Mouse (Mus musculus): ENCODE measurements around the gene Kdm6b. TPM values are rescaled to one million over a fixed set of nuclear protein-coding genes. Genes with fewer than 3 reads are reported as not detected.
A peak's percentile ranks its signal among the peaks of the same experiment; 100 is the strongest.

The Kdm6b gene
- polyA plus RNA-seq, 1 experiment from 2014 or later, result 40.9 TPM

DNA sequence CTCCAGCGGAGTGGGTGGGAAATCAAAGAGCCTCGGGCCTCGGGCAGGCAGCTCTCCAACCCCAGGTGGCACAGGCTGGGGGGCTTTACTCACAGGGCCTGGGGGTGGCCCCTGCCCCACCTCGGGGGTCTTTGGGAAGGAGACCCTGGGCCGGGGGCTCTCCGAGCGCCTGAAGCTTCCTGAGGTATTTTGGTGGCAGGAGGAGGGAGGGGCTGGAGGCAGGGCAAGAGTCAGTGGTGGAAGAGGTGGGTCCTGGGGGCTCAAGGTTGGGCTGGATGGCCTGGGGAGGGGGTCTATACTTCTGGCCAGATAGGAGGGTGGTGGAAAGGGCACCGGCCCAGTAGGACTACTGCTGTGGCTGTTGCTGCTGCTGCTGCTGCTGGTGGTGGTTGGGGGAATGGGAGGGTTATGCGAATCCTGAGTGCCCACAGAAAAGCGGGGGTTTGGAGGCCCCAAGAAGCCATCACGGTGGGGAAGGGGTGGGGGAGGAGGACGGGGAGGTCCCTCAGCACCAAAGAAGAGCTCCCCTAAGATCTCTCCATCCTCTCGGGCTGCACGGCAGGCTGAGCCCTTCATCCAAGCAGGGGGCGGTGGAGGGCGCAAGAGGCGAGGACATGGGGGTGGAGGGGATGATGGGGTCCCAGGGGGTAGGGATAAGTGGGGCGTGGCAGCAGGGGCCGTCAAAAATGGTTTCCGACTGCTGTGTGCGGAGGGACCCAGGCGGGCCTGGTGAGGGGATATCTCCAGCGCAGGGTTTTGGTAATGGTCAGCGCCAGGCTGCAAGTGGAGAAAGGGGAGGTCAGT lies 7.9 kb downstream of the Kdm6b start:
- Histone ChIP-seq H3K9me3 (ENCODE audit: control insufficient read depth, low read length) (no peaks in the 10 kb centered on the region), H3K4me1 (replicated peaks; ENCODE audit: control insufficient read depth, insufficient read depth, low read length) (peaks cover 6% of the 10 kb centered on the region; the same call in 1 of the 2 replicates), H3K27ac (ENCODE audit: low read depth, low read length) (no peak overlapping the region), H3K4me3 (ENCODE audit: low read depth, low read length) (no peak overlapping the region), H3K36me3 (ENCODE audit: control insufficient read depth, insufficient read depth, low read length) (peaks cover 31% of the 10 kb centered on the region), H3K9ac (ENCODE audit: low read depth, low read length) (no peak overlapping the region), H3K4me2 (replicated peaks; ENCODE audit: low read depth, low read length) (no peak overlapping the region), H3K27me3 (ENCODE audit: control insufficient read depth, insufficient read depth, low read length) (no peaks in the 10 kb centered on the region; the same call in 1 of the 2 replicates)
- 90% methylated on average over 24 of the region's 24 CpGs for WGBS
- DNase-seq (ENCODE audit: low spot score), result no peak
- no peak for ATAC-seq (ENCODE audit: low FRiP score)

DNA sequence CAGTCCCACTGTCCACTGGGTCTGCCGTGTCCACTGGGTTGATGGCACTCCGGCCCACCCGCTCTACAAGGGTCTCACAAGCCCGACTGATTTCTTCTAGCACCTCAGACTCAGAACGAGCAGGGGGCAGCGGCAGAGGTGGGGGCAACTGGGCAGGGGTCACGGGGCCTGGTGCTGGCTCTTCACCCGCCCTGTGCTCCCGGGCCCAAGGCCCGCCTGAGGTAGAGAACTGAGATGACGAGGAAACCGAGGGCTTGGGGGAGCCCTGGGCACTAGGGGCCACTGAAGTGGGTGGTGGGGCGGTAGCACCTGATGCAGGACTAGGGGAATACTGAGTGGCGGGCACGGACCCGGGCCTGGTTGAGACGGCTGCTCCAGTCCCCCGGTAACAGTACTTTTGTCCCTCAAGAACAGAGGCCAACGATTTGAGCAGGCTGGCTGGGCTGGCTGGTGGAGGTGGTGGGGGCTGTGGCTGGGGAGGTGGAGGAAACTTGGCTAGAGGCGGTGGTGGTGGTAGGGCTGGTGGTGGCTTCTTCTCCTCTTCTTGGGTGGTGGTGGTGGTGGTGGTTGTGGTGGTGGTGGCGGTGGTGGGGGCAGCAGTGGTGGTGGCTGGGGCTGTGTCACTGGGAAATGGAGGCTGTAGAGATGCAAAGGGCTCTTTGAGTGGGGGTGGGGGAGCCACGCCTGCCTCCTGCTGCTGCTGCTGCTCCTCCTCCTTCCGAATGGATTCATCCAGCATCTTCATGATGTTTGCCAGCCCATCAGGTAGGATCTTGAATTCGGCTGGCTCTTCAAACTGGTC lies 8.7 kb downstream of the Kdm6b start:
- no peak overlapping the region for H3K4me3 ChIP-seq (ENCODE audit: low read depth, low read length)
- H3K27ac ChIP-seq (ENCODE audit: low read depth, low read length), result no peak overlapping the region
- H3K4me2 ChIP-seq (replicated peaks; ENCODE audit: low read depth, low read length), result no peak overlapping the region
- no peak overlapping the region for H3K9ac ChIP-seq (ENCODE audit: low read depth, low read length)
- H3K4me1 ChIP-seq (replicated peaks; ENCODE audit: control insufficient read depth, insufficient read depth, low read length), result peaks cover 6% of the 10 kb centered on the region; the same call in 1 of the 2 replicates
- H3K9me3 ChIP-seq (ENCODE audit: control insufficient read depth, low read length), result no peaks in the 10 kb centered on the region
- ATAC-seq (ENCODE audit: low FRiP score) (no peak), DNase-seq (ENCODE audit: low spot score) (no peak)
- H3K27me3 ChIP-seq (ENCODE audit: control insufficient read depth, insufficient read depth, low read length), result peaks cover 4% of the 10 kb centered on the region
- WGBS, result 90% methylated on average over 23 of the region's 24 CpGs
- H3K36me3 ChIP-seq (ENCODE audit: control insufficient read depth, insufficient read depth, low read length), result peaks cover 34% of the 10 kb centered on the region

DNA sequence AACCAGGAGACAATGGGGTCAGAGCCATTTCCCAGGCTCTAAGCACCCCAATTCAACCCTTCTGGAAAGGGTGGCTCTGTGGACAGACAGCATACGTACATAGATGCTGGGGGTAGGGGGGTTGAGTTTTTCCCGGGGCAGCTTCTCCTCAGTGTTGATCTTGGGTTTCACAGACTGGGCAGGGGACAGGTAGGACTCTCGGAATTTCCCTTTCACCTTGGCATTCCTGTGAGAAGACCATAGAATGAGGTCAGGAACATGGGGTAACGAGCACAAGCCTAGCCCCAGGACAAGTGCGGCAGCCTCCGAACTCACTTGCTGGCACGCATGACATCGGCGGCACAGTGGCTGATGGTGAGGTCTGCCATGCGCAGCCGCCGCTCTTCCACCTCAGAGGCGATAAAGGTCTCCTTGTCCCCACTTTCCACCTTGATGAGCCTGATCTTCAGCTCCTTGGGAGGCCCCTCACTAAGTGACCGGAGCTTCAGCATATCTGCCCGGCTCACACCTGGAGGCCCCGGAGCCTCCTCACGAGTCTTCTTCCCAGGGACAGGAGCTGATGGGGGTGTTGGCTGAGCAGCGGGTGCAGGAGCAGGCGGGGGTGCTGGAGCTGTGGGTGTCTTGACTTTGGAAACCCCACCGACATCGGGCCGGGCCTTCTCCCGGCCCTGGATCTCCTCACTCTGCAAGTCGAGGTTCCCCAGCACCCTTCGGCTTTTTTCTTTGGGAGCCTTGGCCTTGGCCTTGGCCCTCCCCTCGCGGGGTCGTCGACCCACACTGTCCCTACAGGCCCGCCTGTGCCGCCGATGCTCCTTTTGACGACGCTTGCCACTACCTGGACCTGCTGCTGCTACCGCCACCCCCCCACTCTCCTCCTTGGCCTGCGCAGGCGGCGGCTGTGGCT lies 9.5 kb downstream of the Kdm6b start:
- ATAC-seq (ENCODE audit: low FRiP score) (no peak), DNase-seq (ENCODE audit: low spot score) (no peak)
- Histone ChIP-seq H3K36me3 (ENCODE audit: control insufficient read depth, insufficient read depth, low read length) (peaks cover 34% of the 10 kb centered on the region), H3K4me1 (replicated peaks; ENCODE audit: control insufficient read depth, insufficient read depth, low read length) (peaks cover 6% of the 10 kb centered on the region; the same call in 1 of the 2 replicates), H3K27me3 (ENCODE audit: control insufficient read depth, insufficient read depth, low read length) (peaks cover 4% of the 10 kb centered on the region), H3K9me3 (ENCODE audit: control insufficient read depth, low read length) (no peaks in the 10 kb centered on the region), H3K9ac (ENCODE audit: low read depth, low read length) (no peak overlapping the region), H3K4me3 (ENCODE audit: low read depth, low read length) (no peak overlapping the region), H3K4me2 (replicated peaks; ENCODE audit: low read depth, low read length) (no peak overlapping the region), H3K27ac (ENCODE audit: low read depth, low read length) (no peak overlapping the region)
- 95% methylated on average over 36 of the region's 38 CpGs for WGBS

DNA sequence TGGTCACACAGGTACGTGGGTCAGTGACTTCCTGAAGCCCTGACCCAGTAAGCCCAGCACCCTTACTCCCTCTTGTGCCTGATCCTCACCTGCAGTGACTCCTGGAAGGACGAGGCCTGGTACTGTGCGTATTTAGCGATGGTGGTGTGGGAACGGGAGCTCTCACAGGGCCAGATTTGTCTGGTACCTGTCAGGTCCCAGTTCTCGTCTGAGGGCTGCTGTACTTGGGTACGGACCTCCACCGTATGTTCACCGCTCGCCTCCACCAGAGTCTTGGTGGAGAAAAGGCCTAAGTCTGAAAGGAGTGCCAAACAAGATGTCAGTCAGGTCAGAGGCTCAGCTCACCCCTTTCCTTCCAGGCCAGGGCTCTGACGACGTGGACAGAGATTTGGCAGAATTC lies 11.5 kb downstream of the Kdm6b start:
- 83% methylated on average over 12 of the region's 12 CpGs for WGBS
- ATAC-seq (ENCODE audit: low FRiP score) (no peak), DNase-seq (ENCODE audit: low spot score) (no peak)
- Histone ChIP-seq H3K9me3 (ENCODE audit: control insufficient read depth, low read length) (no peaks in the 10 kb centered on the region), H3K4me3 (ENCODE audit: low read depth, low read length) (no peak overlapping the region), H3K9ac (ENCODE audit: low read depth, low read length) (no peak overlapping the region), H3K4me2 (replicated peaks; ENCODE audit: low read depth, low read length) (no peak overlapping the region), H3K36me3 (ENCODE audit: control insufficient read depth, insufficient read depth, low read length) (peaks cover 31% of the 10 kb centered on the region), H3K27ac (ENCODE audit: low read depth, low read length) (no peak overlapping the region), H3K4me1 (replicated peaks; ENCODE audit: control insufficient read depth, insufficient read depth, low read length) (peaks cover 5% of the 10 kb centered on the region), H3K27me3 (ENCODE audit: control insufficient read depth, insufficient read depth, low read length) (peaks cover 7% of the 10 kb centered on the region)

DNA sequence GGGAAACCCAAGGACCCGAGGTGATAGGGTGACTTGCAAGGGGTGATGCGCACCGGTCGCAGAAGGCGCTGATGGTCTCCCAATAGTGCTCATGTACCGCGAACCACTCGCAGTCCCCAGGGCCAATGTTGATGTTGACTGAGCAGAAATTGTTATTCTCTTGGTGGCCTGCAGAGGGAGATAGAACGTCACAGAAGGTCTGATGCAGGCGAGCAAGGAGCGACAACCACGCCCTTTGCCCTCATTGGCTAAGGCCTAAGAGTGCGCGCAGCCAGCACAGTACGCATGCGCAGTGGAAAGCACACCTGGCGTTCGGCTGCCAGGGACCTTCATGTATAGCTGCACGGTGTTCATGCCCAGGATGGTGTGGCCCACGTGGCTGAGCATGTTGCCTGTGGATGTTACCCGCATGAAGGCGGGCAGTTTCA lies 12.3 kb downstream of the Kdm6b start:
- 17% methylated on average over 22 of the region's 22 CpGs for WGBS
- DNase-seq (ENCODE audit: low spot score), result peak; percentile 89
- peaks cover 7% of the 10 kb centered on the region for H3K27me3 ChIP-seq (ENCODE audit: control insufficient read depth, insufficient read depth, low read length)
- H3K4me3 ChIP-seq (ENCODE audit: low read depth, low read length), result no peak overlapping the region
- ATAC-seq (ENCODE audit: low FRiP score), result peak; percentile 69
- peaks cover 12% of the 10 kb centered on the region for H3K4me1 ChIP-seq (replicated peaks; ENCODE audit: control insufficient read depth, insufficient read depth, low read length)
- peaks cover 28% of the 10 kb centered on the region for H3K36me3 ChIP-seq (ENCODE audit: control insufficient read depth, insufficient read depth, low read length)
- H3K9ac ChIP-seq (ENCODE audit: low read depth, low read length), result no peak overlapping the region
- H3K9me3 ChIP-seq (ENCODE audit: control insufficient read depth, low read length), result no peaks in the 10 kb centered on the region
- no peak overlapping the region for H3K27ac ChIP-seq (ENCODE audit: low read depth, low read length)
- no peak overlapping the region for H3K4me2 ChIP-seq (replicated peaks; ENCODE audit: low read depth, low read length)

DNA sequence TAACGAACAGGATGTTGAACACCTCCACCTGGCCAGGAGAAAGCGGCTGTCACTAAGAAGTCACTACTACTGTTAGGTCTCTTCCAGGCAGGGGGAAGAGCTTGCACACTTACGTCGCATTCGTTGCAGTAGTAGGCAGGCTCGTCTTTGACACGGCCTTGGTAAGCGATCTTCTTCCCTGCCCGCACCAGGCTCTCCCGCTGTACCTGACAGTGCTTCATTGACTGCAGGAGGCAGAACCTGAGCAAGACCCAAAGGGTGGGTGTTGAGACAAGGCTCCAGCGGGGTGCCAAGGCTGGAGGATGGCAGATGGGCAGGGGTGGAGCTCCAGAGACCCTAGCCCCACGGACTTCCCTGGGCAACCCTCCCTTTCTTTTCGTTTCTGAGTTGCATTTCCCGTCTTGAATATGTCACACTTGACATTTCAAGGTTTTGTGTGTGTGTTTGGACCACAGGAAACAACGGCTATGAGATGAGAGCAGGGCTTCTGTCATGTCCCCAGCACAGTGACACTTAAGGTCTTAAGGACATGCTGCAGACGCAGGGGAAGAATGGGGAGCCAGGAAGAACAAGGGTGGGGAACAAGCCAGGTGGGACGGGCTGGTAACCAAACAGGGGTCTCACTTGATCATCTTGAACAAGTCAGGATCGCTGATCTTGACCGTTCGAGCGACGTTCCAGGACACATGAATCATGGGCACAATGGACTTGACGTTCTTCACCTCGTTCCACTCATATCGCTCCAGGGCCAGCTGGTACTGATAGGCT lies 13.2 kb downstream of the Kdm6b start:
- Histone ChIP-seq H3K27ac (ENCODE audit: low read depth, low read length) (no peak overlapping the region), H3K4me1 (replicated peaks; ENCODE audit: control insufficient read depth, insufficient read depth, low read length) (peaks cover 14% of the 10 kb centered on the region), H3K4me2 (replicated peaks; ENCODE audit: low read depth, low read length) (no peak overlapping the region), H3K36me3 (ENCODE audit: control insufficient read depth, insufficient read depth, low read length) (peaks cover 22% of the 10 kb centered on the region), H3K9ac (ENCODE audit: low read depth, low read length) (no peak overlapping the region), H3K9me3 (ENCODE audit: control insufficient read depth, low read length) (no peaks in the 10 kb centered on the region), H3K27me3 (ENCODE audit: control insufficient read depth, insufficient read depth, low read length) (peaks cover 7% of the 10 kb centered on the region), H3K4me3 (ENCODE audit: low read depth, low read length) (no peak overlapping the region)
- 75% methylated on average over 25 of the region's 25 CpGs for WGBS
- ATAC-seq (ENCODE audit: low FRiP score), result no peak
- peak; percentile 18 for DNase-seq (ENCODE audit: low spot score)

DNA sequence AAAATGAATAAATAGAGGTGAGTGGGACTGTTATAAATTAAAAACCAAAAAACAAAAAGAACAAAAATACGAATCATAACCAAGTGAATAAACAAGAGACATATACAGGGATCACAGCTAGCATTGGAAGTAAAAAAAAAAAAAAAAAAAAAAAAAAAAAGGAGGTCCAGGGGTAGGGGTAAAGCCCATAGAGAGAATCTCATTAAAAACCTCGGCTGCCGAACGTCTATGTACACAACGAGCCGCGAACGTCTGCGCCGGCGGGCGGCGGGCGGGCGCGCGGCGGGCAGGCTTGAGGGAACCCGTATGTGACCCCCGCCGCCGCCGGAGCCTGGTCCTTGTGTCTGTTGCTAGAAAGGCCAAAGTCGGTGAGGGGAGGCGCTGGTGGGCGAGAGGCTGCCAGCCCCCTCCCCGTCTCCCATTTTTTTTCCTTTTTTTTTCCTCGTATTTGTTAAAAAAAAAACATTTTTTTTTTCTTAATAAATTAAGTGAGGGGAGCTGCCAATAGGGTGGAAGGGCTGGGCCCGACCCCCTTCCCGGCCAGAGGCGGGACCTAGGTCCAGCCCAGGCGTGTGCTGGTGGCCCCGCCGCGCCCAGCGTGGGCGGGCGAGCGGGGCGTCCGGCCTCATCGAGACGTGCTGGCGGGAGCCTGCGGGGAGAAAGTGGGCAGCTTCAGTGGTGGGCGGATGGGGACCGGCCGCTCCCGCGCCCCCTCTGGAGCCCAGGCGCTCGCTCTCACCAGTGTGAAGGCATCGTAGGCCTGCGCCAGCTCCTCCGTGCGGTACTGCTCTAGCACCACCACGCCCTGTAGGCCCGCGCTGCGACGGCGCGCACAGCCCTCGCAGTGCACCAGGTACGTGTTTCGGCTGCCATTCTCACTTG lies 14.0 kb downstream of the Kdm6b start:
- Histone ChIP-seq H3K4me3 (ENCODE audit: low read depth, low read length) (no peak overlapping the region), H3K4me2 (replicated peaks; ENCODE audit: low read depth, low read length) (0 out of 2 replicates have a peak overlapping the region, but pooled peaks have one; percentile 3), H3K27me3 (ENCODE audit: control insufficient read depth, insufficient read depth, low read length) (peaks cover 7% of the 10 kb centered on the region), H3K9me3 (ENCODE audit: control insufficient read depth, low read length) (no peaks in the 10 kb centered on the region), H3K27ac (ENCODE audit: low read depth, low read length) (no peak overlapping the region), H3K4me1 (replicated peaks; ENCODE audit: control insufficient read depth, insufficient read depth, low read length) (peaks cover 14% of the 10 kb centered on the region), H3K36me3 (ENCODE audit: control insufficient read depth, insufficient read depth, low read length) (peaks cover 14% of the 10 kb centered on the region), H3K9ac (ENCODE audit: low read depth, low read length) (no peak overlapping the region)
- DNase-seq (ENCODE audit: low spot score) (peak; percentile 63), ATAC-seq (ENCODE audit: low FRiP score) (no peak)
- WGBS, result 9% methylated on average over 61 of the region's 66 CpGs

Data from hindbrain, embryonic 11.5 days (tissue).